Mouse (Mus musculus) forebrain, postnatal 0 days (tissue): ENCODE results near the gene Pax6. TPM values are rescaled to one million over a fixed set of nuclear protein-coding genes. Genes with fewer than 3 reads are reported as not detected.

ENCODE experiments used
- ATAC-seq: fragments of 200-750 bp; cut with Nextera tagmentation; 2 replicates; pipeline ENCODE4 v1.8.0; 2017; ENCODE audit warnings: mild to moderate bottlenecking, moderate library complexity
- DNase-seq: peaks from one replicate; pipeline ENCODE4 v3.0.0-alpha.2; 2015
- H3K27ac ChIP-seq: fragments of 300-500 bp; sonication (generic); 2 replicates; pipeline ENCODE4 v1.5.1; 2014; ENCODE audit warnings: low read depth, mild to moderate bottlenecking, antibody characterized with exemption, low read length, moderate library complexity, mixed read lengths
- H3K27me3 ChIP-seq: fragments of 300-500 bp; sonication (generic); 2 replicates; pipeline ENCODE4 v1.6.1; 2014; ENCODE audit warnings: mild to moderate bottlenecking, low read length, mixed read lengths; ENCODE audit not compliant: insufficient read depth
- H3K36me3 ChIP-seq: fragments of 300-500 bp; sonication (generic); 2 replicates; pipeline ENCODE4 v1.6.1; 2014; ENCODE audit warnings: mild to moderate bottlenecking, moderate library complexity; ENCODE audit not compliant: insufficient read depth
- H3K4me1 ChIP-seq: fragments of 300-500 bp; sonication (generic); 2 replicates; pipeline ENCODE4 v1.6.1; 2014; ENCODE audit warnings: antibody characterized with exemption; ENCODE audit not compliant: insufficient read depth
- H3K4me2 ChIP-seq: fragments of 300-500 bp; sonication (generic); 2 replicates; pipeline ENCODE4 v1.6.1; 2014; ENCODE audit warnings: low read depth, mild to moderate bottlenecking, moderate library complexity
- H3K4me3 ChIP-seq: fragments of 300-500 bp; sonication (generic); 2 replicates; pipeline ENCODE4 v1.5.1; 2014; ENCODE audit warnings: low read depth, low read length, mixed read lengths
- H3K9ac ChIP-seq: fragments of 300-500 bp; sonication (generic); 2 replicates; pipeline ENCODE4 v1.6.1; 2014; ENCODE audit warnings: mild to moderate bottlenecking
- H3K9me3 ChIP-seq: fragments of 300-500 bp; sonication (generic); 2 replicates; pipeline ENCODE4 v1.6.1; 2016; ENCODE audit warnings: low read length
- CTCF ChIP-seq: sonication (generic); IDR thresholded peaks from 2 replicates; pipeline ENCODE4 v1.5.1; 2016; ENCODE audit warnings: antibody characterized with exemption, control low read depth, low read depth
- WGBS: fragments of 180-500 bp; shearing (Covaris S2); extraction: QIAGEN DNeasy Blood & Tissue Kit; methylation state at CpG from one replicate; pipeline ENCODE4 v1.1.7; 2014; 5-methylcytosine and 5-hydroxymethylcytosine counted together
- polyA plus RNA-seq: library from polyadenylated mRNA; unstranded; fragments of >200 nt; fragmentation: Nextera tagmentation; extraction: Ambion mirVana; gene quantifications from 2 replicates; pipeline ENCODE4 v1.2.1, GENCODE M21; 2015
- total RNA-seq: library from RNA; depleted of rRNA; stranded (reverse); fragments of >200 nt; gene quantifications from 2 replicates; pipeline ENCODE4 v1.2.3, GENCODE M21; 2014

Pax6 gene
- total and polyA plus RNA-seq, 2 experiments from 2014 or later, result 19.0 to 32.9 TPM

DNA sequence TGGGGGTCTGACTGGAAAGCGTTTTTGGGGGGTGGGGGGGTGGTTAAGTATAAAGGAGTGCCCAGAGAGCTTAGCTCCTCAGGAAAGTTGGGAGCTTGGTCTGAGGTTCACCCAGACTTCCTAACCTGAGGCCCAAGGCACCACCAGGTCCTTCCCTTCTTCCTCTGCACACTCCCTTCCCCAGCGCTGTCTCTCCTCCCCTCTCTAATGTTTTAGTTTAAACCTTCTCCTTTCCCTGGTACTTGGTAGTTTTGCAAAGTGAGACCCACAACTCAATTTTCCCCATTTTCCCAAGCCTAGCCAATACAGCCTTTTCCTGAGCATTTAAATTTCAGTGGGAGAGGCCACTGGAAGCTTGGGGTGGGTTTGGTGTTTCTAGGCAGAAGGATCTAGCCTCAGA, 10.6 kb downstream of the Pax6 start:
- TF ChIP-seq CTCF, result no peak
- H3K9me3 ChIP-seq, result no peaks in the 10 kb centered on the region
- H3K9ac ChIP-seq, result no peak overlapping the region
- peaks cover 19% of the 10 kb centered on the region for H3K27me3 ChIP-seq
- no peak for DNase-seq
- no peaks in the 10 kb centered on the region for H3K4me1 ChIP-seq
- H3K36me3 ChIP-seq, result no peaks in the 10 kb centered on the region
- peak overlapping the region; percentile 72 for H3K4me2 ChIP-seq
- 4% methylated on average over 2 of the region's 2 CpGs for WGBS
- peak overlapping the region; percentile 16; the same call in 1 of the 2 replicates for H3K4me3 ChIP-seq
- no peak overlapping the region for H3K27ac ChIP-seq
- no peak for ATAC-seq

DNA sequence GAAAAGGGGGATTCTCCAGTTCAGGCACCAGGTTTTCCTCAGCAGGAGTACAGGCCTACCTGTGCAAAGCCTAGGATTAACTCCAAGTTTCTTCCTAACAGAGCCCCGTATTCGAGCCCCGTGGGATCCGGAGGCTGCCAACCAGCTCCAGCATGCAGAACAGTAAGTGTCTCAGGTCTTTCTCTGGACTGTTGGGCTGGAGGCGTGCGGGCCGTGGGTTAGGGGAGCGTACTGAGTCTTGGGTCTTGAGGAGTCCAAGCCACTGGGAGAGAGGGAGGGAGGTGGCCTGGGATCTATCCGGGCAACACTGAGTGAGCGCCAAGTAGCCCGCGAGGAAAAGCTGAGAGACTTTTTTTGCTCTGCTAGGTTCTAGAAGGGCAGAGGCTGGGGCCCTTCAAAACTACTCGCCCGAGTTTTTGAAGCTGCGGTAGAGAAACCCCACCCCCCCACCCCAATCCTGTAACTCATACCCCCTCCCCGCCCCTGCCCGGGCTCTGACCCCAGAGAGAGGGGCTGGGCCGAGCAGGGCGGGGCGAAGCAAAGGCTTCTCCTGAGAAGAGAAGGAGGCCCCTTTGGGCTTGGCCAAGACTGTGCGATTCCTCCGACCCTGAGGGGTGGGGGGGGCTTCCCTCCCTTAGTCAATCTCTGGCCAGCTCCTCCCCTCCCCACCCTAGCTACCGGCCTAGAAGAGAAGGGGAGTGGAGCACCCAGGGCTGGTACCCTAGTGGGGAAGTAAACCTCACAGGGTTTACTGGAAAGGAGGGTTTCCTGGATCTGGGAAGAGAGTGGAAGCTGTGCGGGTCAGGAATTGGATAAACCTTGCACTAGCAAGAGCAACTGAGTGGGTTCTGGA, 11.7 kb downstream of the Pax6 start:
- ATAC-seq (peak; percentile 40), DNase-seq (no peak)
- H3K9me3 ChIP-seq, result no peaks in the 10 kb centered on the region
- peak overlapping the region; percentile 23 for H3K27ac ChIP-seq
- H3K36me3 ChIP-seq, result no peaks in the 10 kb centered on the region
- H3K4me2 ChIP-seq, result peak overlapping the region; percentile 72
- no peak for TF ChIP-seq CTCF
- 10% methylated on average over 23 of the region's 24 CpGs for WGBS
- no peaks in the 10 kb centered on the region for H3K4me1 ChIP-seq
- peak overlapping the region; percentile 9; the same call in 1 of the 2 replicates for H3K4me3 ChIP-seq
- H3K9ac ChIP-seq, result no peak overlapping the region
- peaks cover 21% of the 10 kb centered on the region for H3K27me3 ChIP-seq

DNA sequence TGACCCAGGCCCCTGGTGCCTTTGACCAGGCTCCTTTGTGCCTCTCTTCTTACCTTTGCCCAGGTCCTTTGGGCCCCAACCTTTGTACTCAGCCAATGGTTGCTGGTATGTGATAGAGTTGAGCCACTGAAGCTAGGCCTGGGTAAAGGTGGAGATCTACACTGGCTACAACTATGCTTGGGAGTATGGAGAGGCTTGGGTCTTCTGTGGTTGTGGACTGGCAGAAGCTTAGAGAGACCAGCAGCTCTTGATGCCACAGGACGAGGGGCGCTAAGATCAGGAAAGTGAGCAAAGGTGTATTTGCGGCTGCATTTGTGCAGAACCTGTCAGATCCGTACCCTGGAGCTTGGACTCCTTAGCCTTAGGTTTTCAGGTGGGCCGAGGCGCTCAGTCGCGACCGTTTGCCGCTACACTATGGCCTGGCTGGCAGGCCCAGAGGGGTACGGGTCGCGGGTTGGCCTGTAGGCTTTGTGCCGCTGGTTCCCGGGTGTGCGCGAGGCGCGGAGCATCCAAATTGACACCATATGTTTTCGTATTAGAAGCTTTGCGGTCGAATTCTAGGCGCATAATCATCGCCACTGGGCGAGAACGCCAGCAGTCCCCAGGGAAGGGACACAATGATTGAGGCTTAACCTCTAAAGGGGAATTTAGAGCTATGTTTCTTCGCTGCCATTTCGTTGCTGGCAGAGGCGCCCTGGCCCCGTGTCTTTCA, 12.5 kb downstream of the Pax6 start:
- DNase-seq (no peak), ATAC-seq (no peak)
- Histone ChIP-seq H3K9ac (no peak overlapping the region), H3K4me1 (no peaks in the 10 kb centered on the region), H3K27ac (peak overlapping the region; percentile 23; the same call in 1 of the 2 replicates), H3K36me3 (no peaks in the 10 kb centered on the region), H3K4me3 (peak overlapping the region; percentile 20), H3K27me3 (peaks cover 29% of the 10 kb centered on the region), H3K9me3 (no peaks in the 10 kb centered on the region), H3K4me2 (peak overlapping the region; percentile 72)
- WGBS, result 10% methylated on average over 30 of the region's 30 CpGs
- no peak for TF ChIP-seq CTCF

DNA sequence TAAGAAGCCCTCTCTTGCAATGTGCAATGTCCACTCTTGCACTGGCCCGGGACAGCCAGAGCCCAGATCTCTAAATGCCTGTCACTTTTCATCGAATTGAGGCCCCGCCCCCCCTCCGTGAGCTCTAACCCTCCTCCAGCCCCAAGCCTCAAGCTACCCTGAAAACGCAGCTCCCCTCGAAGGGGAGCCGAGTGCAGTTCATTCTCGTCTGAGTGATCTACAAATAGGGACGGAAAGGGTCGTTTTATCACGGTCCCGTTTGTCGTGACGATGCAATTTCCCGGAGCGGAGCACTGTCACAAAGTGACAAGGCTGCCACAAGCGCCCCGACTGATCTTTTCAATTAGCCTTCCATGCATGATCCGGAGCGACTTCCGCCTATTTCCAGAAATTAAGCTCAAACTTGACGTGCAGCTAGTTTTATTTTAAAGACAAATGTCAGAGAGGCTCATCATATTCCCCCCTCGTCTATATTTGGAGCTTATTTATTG, 13.4 kb downstream of the Pax6 start:
- Histone ChIP-seq H3K36me3 (no peaks in the 10 kb centered on the region), H3K4me1 (no peaks in the 10 kb centered on the region), H3K4me3 (peak overlapping the region; percentile 23), H3K9ac (peak overlapping the region; percentile 28; the same call in 1 of the 2 replicates), H3K4me2 (peak overlapping the region; percentile 72), H3K9me3 (no peaks in the 10 kb centered on the region), H3K27me3 (peaks cover 31% of the 10 kb centered on the region), H3K27ac (peak overlapping the region; percentile 66)
- whole genome bisulfite sequencing, result 4% methylated on average over 23 of the region's 23 CpGs
- ATAC-seq (peak; percentile 10; the same call in 1 of the 2 replicates), DNase-seq (peak; percentile 73)
- TF ChIP-seq CTCF, result no peak

DNA sequence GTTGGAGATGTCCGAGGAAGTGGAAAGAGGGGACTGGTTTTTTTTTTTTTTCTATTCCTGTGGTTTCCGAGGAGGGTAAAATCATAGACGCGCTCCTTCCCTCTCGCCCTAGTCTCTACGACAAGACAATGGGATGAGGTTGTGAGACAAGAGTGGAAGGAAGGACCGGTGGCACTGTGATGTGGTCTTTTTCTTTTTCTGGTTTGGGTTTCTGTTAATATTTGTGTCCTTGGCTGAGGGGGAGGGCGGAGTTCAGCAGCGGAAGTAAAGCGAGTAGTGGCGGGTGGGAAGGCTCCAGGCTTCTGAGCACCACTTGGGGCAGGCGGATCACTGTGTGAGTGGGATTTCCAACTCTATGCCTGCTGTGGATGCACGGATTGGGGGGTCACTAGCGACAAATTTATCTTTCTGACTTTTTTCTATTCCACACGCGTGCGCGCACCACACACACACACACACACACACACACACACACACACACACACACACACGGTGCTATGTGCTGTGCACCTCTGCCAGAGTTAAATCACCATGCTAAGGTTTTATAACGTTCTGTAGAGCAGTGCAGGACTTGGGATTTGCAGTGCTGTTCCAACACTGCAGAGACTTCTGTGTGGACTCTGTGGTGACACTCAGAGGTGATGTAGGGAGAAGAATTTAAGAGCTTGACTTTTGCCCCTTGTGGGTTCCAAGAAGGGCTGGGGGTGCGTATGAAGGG, 14.1 kb downstream of the Pax6 start:
- no peak for ATAC-seq
- WGBS, result 19% methylated on average over 21 of the region's 21 CpGs
- no peaks in the 10 kb centered on the region for H3K36me3 ChIP-seq
- H3K9me3 ChIP-seq, result no peaks in the 10 kb centered on the region
- H3K27me3 ChIP-seq, result peaks cover 25% of the 10 kb centered on the region
- no peak for TF ChIP-seq CTCF
- DNase-seq, result no peak
- H3K27ac ChIP-seq, result peak overlapping the region; percentile 66
- peak overlapping the region; percentile 25; the same call in 1 of the 2 replicates for H3K9ac ChIP-seq
- peak overlapping the region; percentile 23 for H3K4me3 ChIP-seq
- peak overlapping the region; percentile 72 for H3K4me2 ChIP-seq
- 0 out of 2 replicates have a peak, but pooled peaks cover under 1% of the 10 kb centered on the region for H3K4me1 ChIP-seq

DNA sequence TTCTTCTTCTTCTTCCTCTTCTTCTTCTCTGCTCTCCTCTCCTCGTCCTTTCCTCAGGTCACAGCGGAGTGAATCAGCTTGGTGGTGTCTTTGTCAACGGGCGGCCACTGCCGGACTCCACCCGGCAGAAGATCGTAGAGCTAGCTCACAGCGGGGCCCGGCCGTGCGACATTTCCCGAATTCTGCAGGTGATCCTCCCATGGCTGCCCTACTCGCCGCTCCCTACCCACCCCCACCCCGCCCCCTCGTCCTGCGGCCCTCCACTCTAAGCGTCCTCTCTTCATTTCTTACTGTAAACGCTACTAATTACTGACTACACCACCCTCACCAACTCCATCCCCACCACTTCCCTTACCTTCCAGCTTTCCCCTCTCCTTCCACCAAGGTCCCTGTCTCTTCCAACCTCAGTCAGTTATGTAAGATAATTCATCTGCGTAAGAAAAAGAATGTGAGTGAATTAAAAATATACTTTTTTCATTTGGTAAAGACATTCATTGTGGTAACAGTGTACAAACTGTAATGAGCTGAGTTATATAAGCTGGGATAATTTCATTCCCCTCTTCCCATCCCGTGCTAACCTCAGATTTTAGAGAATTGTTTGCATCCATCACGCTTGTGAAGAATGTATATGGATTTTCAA, 15.2 kb downstream of the Pax6 start:
- Histone ChIP-seq H3K4me3 (peak overlapping the region; percentile 7; the same call in 1 of the 2 replicates), H3K9ac (no peak overlapping the region), H3K36me3 (no peaks in the 10 kb centered on the region), H3K9me3 (no peaks in the 10 kb centered on the region), H3K27ac (no peak overlapping the region), H3K4me2 (peak overlapping the region; percentile 23; the same call in 1 of the 2 replicates), H3K27me3 (peaks cover 23% of the 10 kb centered on the region), H3K4me1 (0 out of 2 replicates have a peak, but pooled peaks cover 5% of the 10 kb centered on the region)
- WGBS, result 29% methylated on average over 22 of the region's 22 CpGs
- no peak for TF ChIP-seq CTCF
- DNase-seq (peak; percentile 13), ATAC-seq (no peak)
